Mouse (Mus musculus) E14TG2a.4 (cell line): Measurements from ENCODE around the gene Gm45140.

ENCODE experiments used
- CTCF ChIP-seq: conservative IDR thresholded peaks from 2 replicates; pipeline ENCODE4 v1.5.1; 2014; ENCODE audit warnings: low read length
- NANOG ChIP-seq: IDR thresholded peaks from 2 replicates; pipeline ENCODE4 v1.6.1; 2014; ENCODE audit warnings: borderline replicate concordance, low read length, mixed read lengths
- POU5F1 ChIP-seq: IDR thresholded peaks from 2 replicates; pipeline ENCODE4 v1.6.1; 2014; ENCODE audit warnings: low read length, borderline replicate concordance

GRCm38 (mm10) chr6:87779174-87780165 lies 56.1 kb downstream of the Gm45140 start:
- TF ChIP-seq CTCF (no peak), POU5F1 (no peak), NANOG (no peak)
